Mouse (Mus musculus) layer of hippocampus, adult 9-11 months (tissue): ENCODE data around the gene Col27a1.

Source experiments
- DNase-seq: peaks from one replicate; pipeline ENCODE4 v3.0.0; 2022

Gene Col27a1

GRCm38 (mm10) chr4:63226164-63226882, 12.5 kb downstream of the Col27a1 start:
- no peak for DNase-seq

DNA sequence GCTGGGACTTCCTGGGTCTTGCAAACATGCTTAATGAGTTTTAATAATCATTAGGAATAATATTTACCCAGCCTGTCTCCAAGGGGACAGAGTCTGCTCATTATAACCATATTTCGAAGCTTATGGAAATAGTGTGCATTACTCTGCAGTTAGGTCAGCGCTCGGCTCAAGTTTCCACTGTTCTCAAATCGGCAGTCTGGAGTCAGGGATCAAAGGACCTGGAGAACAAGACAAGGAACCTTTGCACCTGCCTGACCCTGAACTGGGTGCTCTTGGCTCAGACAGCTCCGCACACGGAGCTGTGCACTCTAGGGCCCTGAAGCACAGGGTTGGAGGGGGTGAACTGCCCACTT, 13.1 kb downstream of the Col27a1 start:
- no peak for DNase-seq

- DNase-seq, result peak; percentile 88
These were observed 15.1 kb downstream of the Col27a1 start for GRCm38 (mm10) chr4:63228943-63229342.

DNA sequence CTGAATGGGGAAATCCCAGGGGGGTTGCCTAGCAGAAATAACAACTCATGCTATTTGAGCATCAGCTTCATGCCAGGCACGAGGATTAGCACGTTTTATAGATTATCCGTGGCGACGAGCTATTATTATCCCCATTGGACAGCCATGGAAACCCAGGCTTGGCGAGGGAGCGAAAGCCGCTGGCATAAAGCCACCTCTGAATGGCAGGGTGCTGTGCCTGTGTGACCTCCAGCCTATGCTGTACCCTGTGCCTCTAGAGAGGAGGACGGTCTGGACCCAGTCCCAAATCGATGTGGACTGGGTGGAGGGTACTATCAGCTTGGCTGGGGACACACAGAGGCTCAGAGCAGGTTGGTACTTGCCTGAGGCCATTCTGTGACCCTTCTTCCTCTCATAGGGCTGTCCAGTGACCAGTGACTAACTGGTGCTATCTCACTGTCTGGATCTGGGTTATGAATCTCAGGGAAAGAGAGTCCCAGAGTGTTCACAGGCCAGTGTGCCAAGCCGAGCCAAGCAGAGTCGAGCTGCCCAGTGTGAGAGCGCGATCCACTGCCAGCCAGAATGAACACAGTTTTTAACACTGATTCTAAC, 16.3 kb downstream of the Col27a1 start:
- DNase-seq, result no peak

GRCm38 (mm10) chr4:63231121-63231520, 17.3 kb downstream of the Col27a1 start:
- DNase-seq, result no peak

DNA sequence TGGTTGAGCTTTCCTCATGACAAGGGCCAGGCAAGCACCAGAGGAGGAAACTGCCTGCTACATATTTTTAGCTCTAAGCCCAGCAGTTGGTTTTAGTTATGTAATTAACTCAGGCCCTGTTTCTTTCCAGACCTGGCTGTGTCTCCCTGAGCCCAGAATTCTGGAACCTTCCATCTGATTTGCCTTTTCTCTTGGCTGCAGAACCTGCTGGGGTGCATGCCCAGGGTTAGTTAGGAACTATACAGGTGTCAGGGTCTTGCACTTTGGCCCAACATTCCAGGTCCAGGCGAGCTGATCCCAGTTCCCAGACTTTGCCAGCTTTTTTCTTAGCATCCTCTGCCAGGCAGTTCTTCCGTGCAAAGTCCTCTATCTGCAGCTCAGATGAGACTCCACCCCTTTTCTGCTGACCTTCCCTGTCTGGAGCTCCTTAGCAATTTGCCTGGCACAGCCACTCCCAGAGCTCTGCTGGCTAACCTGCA, 18.8 kb downstream of the Col27a1 start:
- no peak for DNase-seq

DNA sequence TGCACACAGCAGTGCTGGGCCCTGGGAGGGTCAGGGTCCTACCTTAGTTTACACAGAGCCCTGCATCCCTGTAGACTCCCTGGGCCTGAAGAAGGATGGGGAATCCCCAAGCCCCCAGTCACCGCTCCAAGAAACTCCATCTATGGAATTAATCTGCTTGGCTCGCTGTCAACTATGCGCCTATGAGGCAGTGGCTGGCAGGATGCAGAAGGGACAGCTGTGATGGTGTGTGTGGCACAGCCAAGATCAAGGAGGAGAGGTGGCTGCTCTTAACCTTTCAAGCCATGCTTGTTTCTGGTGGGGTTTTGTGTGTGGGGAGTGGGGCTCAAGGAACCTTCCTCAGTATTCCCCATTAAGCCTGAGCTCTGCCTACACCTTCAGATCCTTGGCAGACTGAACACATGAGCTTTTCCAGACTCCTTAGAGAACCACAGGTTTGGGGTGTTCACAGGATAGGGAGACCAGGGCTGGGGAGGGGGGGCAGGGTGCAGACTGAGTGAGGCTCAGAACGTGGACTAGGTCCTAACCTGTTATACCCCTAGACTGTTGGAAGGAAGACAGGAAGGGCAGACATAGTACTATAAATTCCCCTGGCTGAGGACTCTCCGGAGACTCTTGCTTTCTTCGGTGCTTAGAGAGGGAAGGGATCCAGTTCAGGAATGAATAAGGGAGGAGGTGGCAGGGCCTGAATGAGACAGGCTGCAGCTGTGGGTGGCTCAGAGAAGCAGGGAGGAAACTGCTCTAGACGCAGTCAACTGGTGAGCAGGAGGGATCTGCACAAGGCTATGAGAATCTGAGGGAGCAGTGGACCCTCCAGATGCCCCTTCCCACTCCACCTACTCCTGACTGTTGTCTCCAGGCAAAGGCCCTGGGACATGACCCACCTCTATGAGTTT, 20.0 kb downstream of the Col27a1 start:
- DNase-seq, result no peak

GRCm38 (mm10) chr4:63234852-63235251, 21.0 kb downstream of the Col27a1 start:
- DNase-seq, result no peak

- no peak for DNase-seq
These were observed 22.4 kb downstream of the Col27a1 start for GRCm38 (mm10) chr4:63236235-63236634.

- no peak for DNase-seq
These were observed 23.4 kb downstream of the Col27a1 start for GRCm38 (mm10) chr4:63237225-63237624.

- DNase-seq, result no peak
These were observed 24.3 kb downstream of the Col27a1 start for GRCm38 (mm10) chr4:63238141-63238540.

DNA sequence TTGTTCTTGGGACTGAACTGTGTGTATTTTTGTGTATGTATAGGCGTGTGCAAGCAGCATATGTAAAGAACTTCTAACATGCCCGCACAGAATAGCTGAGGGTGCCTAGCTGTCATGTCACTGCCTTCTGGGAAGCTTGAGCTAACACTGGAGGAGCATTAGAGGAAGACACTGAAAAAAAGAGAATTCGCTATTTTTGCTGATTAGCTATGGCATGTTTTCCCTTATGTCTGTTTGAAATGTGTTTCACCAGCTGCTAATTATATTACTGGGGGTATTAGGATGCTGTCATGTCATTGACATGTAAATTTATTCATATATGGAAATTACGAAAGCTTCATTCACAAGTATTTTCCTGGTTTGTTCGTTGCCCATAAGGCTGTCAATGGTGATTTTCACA, 24.9 kb downstream of the Col27a1 start:
- DNase-seq, result no peak

DNA sequence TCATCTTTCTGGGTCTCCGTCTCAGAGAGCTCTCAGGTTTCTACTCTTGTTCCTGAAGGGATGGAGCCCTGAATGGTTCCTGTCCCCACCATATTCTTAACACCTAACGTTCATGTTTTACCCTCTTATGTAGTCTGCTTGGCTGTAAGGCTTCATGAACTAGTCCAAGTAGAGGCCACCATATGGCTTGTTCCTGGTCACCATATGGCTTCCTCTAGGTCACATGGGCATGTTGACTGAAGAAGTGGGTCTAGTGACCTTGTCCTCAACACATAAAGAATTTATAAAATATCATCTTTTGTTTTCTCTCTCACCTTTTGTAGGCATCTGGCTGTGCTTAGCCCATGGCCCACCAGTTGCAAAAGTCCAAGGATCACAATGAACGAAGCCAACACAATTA, 27.2 kb downstream of the Col27a1 start:
- DNase-seq, result no peak

DNA sequence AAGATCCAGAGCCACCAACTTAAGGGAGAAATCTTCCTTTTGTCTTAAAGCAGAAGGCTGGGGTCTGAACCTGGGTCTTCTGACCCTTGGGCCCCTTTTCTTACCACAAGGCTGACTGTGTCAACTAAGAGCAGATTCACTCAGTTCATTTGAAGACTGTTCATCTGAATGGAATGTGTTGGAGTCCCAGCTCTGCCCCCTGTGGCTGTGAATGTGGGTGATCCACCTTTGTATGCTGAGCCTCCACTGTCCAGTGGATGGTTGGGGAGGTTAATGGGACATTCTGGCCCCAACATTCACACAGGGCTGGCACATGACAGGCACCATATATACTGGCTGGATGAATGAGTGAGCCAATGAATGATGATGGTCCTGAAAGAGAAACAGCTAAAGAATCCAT, 34.2 kb downstream of the Col27a1 start:
- DNase-seq, result no peak

GRCm38 (mm10) chr4:63248951-63249350, 35.1 kb downstream of the Col27a1 start:
- DNase-seq, result no peak

GRCm38 (mm10) chr4:63251760-63252159, 38.0 kb downstream of the Col27a1 start:
- DNase-seq, result no peak

GRCm38 (mm10) chr4:63253716-63254115, 39.9 kb downstream of the Col27a1 start:
- peak; percentile 75 for DNase-seq

GRCm38 (mm10) chr4:63254151-63254550, 40.3 kb downstream of the Col27a1 start:
- no peak for DNase-seq

DNA sequence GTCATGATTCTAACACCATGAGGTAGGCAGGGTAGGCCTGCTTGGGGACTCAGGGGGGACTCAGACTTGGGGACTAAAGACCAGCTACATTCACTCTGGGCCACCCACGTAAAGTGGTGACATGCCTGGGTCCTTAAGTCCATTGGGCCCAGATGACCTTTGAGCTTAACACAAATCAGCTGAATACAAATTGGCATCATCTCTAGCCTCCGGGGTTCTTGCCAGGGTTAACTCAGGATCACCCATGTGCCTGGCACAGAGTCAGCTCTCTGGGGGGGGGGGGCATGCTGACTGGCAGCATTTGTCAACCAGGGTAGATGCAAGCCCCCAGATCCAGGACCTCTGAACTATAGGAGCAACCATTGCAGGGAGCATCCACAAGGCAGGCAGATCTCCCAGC, 42.6 kb downstream of the Col27a1 start:
- no peak for DNase-seq

DNA sequence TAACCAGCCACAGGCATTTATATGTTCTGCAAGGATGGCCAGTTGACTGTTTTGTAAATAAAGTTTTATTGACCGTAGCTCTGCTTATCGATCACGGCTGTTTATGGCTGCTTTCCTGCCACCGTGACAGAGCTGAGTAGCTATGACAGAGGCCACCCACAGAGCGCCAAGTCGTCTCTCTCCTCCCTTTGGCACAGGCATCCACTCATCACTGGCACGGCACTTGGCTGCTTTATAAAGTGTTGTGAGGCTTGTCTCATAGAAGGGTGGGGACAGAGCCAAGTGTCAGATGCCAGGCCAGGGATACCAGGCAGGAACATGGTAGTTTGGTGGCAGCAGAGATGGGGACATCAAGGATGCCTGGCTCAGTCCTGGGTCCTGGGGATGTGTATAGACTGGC, 43.5 kb downstream of the Col27a1 start:
- DNase-seq, result no peak

GRCm38 (mm10) chr4:63258096-63258495, 44.3 kb downstream of the Col27a1 start:
- no peak for DNase-seq

GRCm38 (mm10) chr4:63259066-63259465, 45.3 kb downstream of the Col27a1 start:
- DNase-seq, result no peak

GRCm38 (mm10) chr4:63260506-63260905, 46.7 kb downstream of the Col27a1 start:
- DNase-seq, result no peak

- no peak for DNase-seq
These were observed 49.1 kb downstream of the Col27a1 start for GRCm38 (mm10) chr4:63262941-63263340.
